Mouse (Mus musculus) kidney, adult 11 months (tissue): ENCODE data around the gene Gm20594.

ENCODE experiments used
- DNase-seq: peaks from one replicate; pipeline ENCODE4 v3.0.0; 2022

Gm20594 gene

GRCm38 (mm10) chr6:79817616-79818015, at the start of gene Gm20594:
Gm20594 (plus strand) TSS chr6:79817916.
- no peak for DNase-seq

- no peak for DNase-seq
Observed at GRCm38 (mm10) chr6:79818114-79818513, 398 bp downstream of the Gm20594 start.

- no peak for DNase-seq
Observed at GRCm38 (mm10) chr6:79833845-79834244, 16.1 kb downstream of the Gm20594 start.

DNA sequence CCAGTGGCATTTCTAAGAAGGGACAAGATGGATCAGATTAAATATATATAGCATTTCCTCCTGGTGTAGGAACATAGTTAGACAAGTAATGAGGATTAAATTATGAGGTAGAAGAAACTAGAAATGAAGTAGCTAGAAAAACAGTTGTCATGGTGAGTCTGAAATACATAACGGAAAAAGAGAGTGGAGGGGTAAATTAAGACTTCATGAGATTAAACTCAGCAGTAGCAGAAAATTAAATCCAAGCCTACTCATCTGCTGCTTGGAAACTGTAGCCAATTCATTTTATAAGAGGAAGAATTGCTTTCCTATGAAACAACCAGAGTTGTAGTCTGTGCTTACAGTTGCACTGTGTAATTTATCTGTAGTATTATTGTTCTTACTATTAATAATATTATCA, 29.1 kb downstream of the Gm20594 start:
- no peak for DNase-seq
